24 mouse cellular contexts compared by ENCODE assay signal in the genomic region with DNA sequence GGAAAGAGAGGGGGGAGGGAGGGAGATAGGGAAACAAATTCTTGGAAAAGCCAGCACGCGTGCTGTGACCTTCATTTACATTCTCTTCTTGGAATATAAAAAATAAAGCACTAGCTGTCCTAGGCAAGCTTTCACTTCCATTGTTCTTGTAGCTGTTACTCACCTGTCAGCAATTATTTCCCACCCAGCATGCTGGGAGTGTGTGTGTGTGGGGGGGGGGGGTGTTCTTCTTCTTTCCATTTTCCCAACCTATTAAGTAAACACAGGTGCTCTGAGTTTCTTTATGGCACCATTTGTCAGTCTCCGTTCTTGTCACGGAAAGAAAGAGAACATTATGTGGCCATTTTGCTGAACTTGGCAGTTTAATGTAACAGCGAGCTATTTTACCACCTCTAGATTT.
DNase-seq lines count a peak whose midpoint lies in the region; ATAC-seq and TF ChIP-seq lines count a peak whose summit lies in the region.
"Had no signal": no experiment of that assay in that cellular context is flagged by ENCODE, and none has a peak within 500 bp of the region (broad histone marks: within the 10 kb centered on the region; RNA-seq: fewer than 3 reads in every experiment).

No protein-coding gene starts in this region.

- H3K4me2 ChIP-seq in forebrain, embryonic 11.5 days (ENCODE audit: low read depth, low read length, severe bottlenecking): no peak overlapping the region
- H3K4me2 ChIP-seq in intestine, postnatal 0 days (replicated peaks; ENCODE audit: low read depth): peak overlapping the region; percentile 44; the same call in 1 of the 2 replicates
- H3K4me2 ChIP-seq in stomach, embryonic 16.5 days (ENCODE audit: low read depth, low read length): no peak overlapping the region
- H3K4me2 ChIP-seq in liver, embryonic 12.5 days: no peak overlapping the region
- H3K4me2 ChIP-seq: embryonic facial prominence, embryonic 15.5 days; heart, embryonic 13.5 days; hindbrain, embryonic 12.5 days; kidney, embryonic 15.5 days; liver, embryonic 15.5 days; midbrain, embryonic 11.5 days; neural tube, embryonic 15.5 days had no signal

- H3K27ac ChIP-seq in forebrain, embryonic 11.5 days (ENCODE audit: low read depth, low read length): no peak overlapping the region
- H3K27ac ChIP-seq in forebrain, embryonic 10.5 days: no peak overlapping the region
- H3K27ac ChIP-seq in intestine, postnatal 0 days (ENCODE audit: low read depth, low read length): no peak overlapping the region
- peak overlapping the region; percentile 75; the same call in 1 of the 2 replicates for H3K27ac ChIP-seq in stomach, embryonic 16.5 days (ENCODE audit: low read length)
- H3K27ac ChIP-seq in liver, embryonic 12.5 days: no peak overlapping the region
- H3K27ac ChIP-seq: embryonic facial prominence, embryonic 15.5 days; heart, embryonic 13.5 days; hindbrain, embryonic 12.5 days; kidney, embryonic 15.5 days; liver, embryonic 15.5 days; neural tube, embryonic 15.5 days had no signal

- peak; percentile 10 for DNase-seq in forebrain, embryonic 11.5 days (ENCODE audit: low spot score)
- no peak for DNase-seq in forebrain, embryonic 10.5 days (ENCODE audit: extremely low spot score, low spot score)
- DNase-seq in R1 (ENCODE audit: low read depth, low spot score): peak; percentile 21
- DNase-seq in cerebellum, postnatal 10 days: no peak
- DNase-seq: adrenal gland, postnatal 36 days; cerebellum, adult 18-20 months; cerebellum, postnatal 25 days; gastrocnemius, postnatal 14 days; heart, postnatal 14 days; layer of hippocampus, postnatal 36 days; lung, postnatal 10 days; thymus, postnatal 25 days had no signal

- no peaks in the 10 kb centered on the region for H3K27me3 ChIP-seq in forebrain, embryonic 11.5 days (ENCODE audit: control insufficient read depth, insufficient read depth, low read length)
- H3K27me3 ChIP-seq in forebrain, embryonic 10.5 days (ENCODE audit: poor library complexity, severe bottlenecking): no peaks in the 10 kb centered on the region
- no peaks in the 10 kb centered on the region for H3K27me3 ChIP-seq in intestine, postnatal 0 days (replicated peaks; ENCODE audit: control insufficient read depth, insufficient read depth, low read length)
- no peaks in the 10 kb centered on the region for H3K27me3 ChIP-seq in stomach, embryonic 16.5 days (ENCODE audit: control insufficient read depth, insufficient read depth, low read length)
- no peaks in the 10 kb centered on the region for H3K27me3 ChIP-seq in liver, embryonic 12.5 days (replicated peaks)
- H3K27me3 ChIP-seq: embryonic facial prominence, embryonic 15.5 days; heart, embryonic 13.5 days; hindbrain, embryonic 12.5 days; kidney, embryonic 15.5 days; liver, embryonic 15.5 days; neural tube, embryonic 15.5 days had no signal

- WGBS in forebrain, embryonic 11.5 days: 83% methylated on average over 5 of the region's 5 CpGs
- 74% methylated on average over 5 of the region's 5 CpGs for WGBS in forebrain, embryonic 10.5 days
- 27% methylated on average over 5 of the region's 5 CpGs for WGBS in intestine, postnatal 0 days
- WGBS in stomach, embryonic 16.5 days: 35% methylated on average over 5 of the region's 5 CpGs
- WGBS in liver, embryonic 12.5 days (ENCODE audit: insufficient replicate concordance): 71% methylated on average over 5 of the region's 5 CpGs

- no peaks in the 10 kb centered on the region for H3K9me3 ChIP-seq in forebrain, embryonic 11.5 days (ENCODE audit: control insufficient read depth, low read length)
- H3K9me3 ChIP-seq in forebrain, embryonic 10.5 days: peaks cover 8% of the 10 kb centered on the region; the same call in 1 of the 2 replicates
- no peaks in the 10 kb centered on the region for H3K9me3 ChIP-seq in intestine, postnatal 0 days (ENCODE audit: control insufficient read depth)
- H3K9me3 ChIP-seq in stomach, embryonic 16.5 days (replicated peaks; ENCODE audit: control insufficient read depth, low read length): 0 out of 2 replicates have a peak, but pooled peaks cover 3% of the 10 kb centered on the region
- peaks cover 3% of the 10 kb centered on the region; the same call in 1 of the 2 replicates for H3K9me3 ChIP-seq in liver, embryonic 12.5 days (replicated peaks)
- H3K9me3 ChIP-seq: embryonic facial prominence, embryonic 15.5 days; hindbrain, embryonic 12.5 days; kidney, embryonic 15.5 days; liver, embryonic 15.5 days; neural tube, embryonic 15.5 days had no signal

- peaks cover 6% of the 10 kb centered on the region for H3K4me1 ChIP-seq in forebrain, embryonic 11.5 days (replicated peaks; ENCODE audit: control insufficient read depth, insufficient read depth, low read length)
- H3K4me1 ChIP-seq in forebrain, embryonic 10.5 days: peaks cover 21% of the 10 kb centered on the region
- H3K4me1 ChIP-seq in intestine, postnatal 0 days (replicated peaks; ENCODE audit: control insufficient read depth, insufficient read depth, low read length): no peaks in the 10 kb centered on the region
- H3K4me1 ChIP-seq in stomach, embryonic 16.5 days (ENCODE audit: control insufficient read depth, insufficient read depth, low read length): peaks cover 17% of the 10 kb centered on the region; the same call in 1 of the 2 replicates
- H3K4me1 ChIP-seq in liver, embryonic 12.5 days: no peaks in the 10 kb centered on the region
- H3K4me1 ChIP-seq: liver, embryonic 15.5 days had no signal

- H3K9ac ChIP-seq in forebrain, embryonic 11.5 days (ENCODE audit: low read length): no peak overlapping the region
- H3K9ac ChIP-seq in intestine, postnatal 0 days (ENCODE audit: low read depth, low read length): no peak overlapping the region
- H3K9ac ChIP-seq in stomach, embryonic 16.5 days (ENCODE audit: low read length): no peak overlapping the region
- no peak overlapping the region for H3K9ac ChIP-seq in liver, embryonic 12.5 days
- H3K9ac ChIP-seq: embryonic facial prominence, embryonic 15.5 days; heart, embryonic 13.5 days; hindbrain, embryonic 12.5 days; kidney, embryonic 15.5 days; liver, embryonic 15.5 days; neural tube, embryonic 15.5 days had no signal

- H3K36me3 ChIP-seq in forebrain, embryonic 11.5 days (ENCODE audit: control insufficient read depth, insufficient read depth, low read length): no peaks in the 10 kb centered on the region
- H3K36me3 ChIP-seq in forebrain, embryonic 10.5 days (replicated peaks): no peaks in the 10 kb centered on the region
- no peaks in the 10 kb centered on the region for H3K36me3 ChIP-seq in intestine, postnatal 0 days (ENCODE audit: control insufficient read depth, insufficient read depth)
- no peaks in the 10 kb centered on the region for H3K36me3 ChIP-seq in stomach, embryonic 16.5 days (ENCODE audit: control insufficient read depth, insufficient read depth, low read length)
- no peaks in the 10 kb centered on the region for H3K36me3 ChIP-seq in liver, embryonic 12.5 days
- H3K36me3 ChIP-seq: embryonic facial prominence, embryonic 15.5 days; heart, embryonic 13.5 days; hindbrain, embryonic 12.5 days; kidney, embryonic 15.5 days; liver, embryonic 15.5 days; neural tube, embryonic 15.5 days had no signal

- TF ChIP-seq CTCF in intestine, postnatal 0 days (IDR thresholded peaks at IDR 0.05; ENCODE audit: low read depth): no peak

- ATAC-seq in forebrain, embryonic 11.5 days (replicated peaks; ENCODE audit: low FRiP score): no peak
- peak; percentile 79 for ATAC-seq in intestine, postnatal 0 days
- no peak for ATAC-seq in stomach, embryonic 16.5 days (ENCODE audit: insufficient read depth, low FRiP score)
- no peak for ATAC-seq in liver, embryonic 12.5 days
- ATAC-seq: forebrain, embryonic 16.5 days; inflammation-experienced regulatory T-cells, adult 6 months had no signal

- no peak overlapping the region for H3K4me3 ChIP-seq in forebrain, embryonic 11.5 days (ENCODE audit: low read depth, low read length)
- no peak overlapping the region for H3K4me3 ChIP-seq in forebrain, embryonic 10.5 days
- H3K4me3 ChIP-seq in intestine, postnatal 0 days (ENCODE audit: low read depth, low read length): no peak overlapping the region
- H3K4me3 ChIP-seq in stomach, embryonic 16.5 days (replicated peaks; ENCODE audit: low read length): no peak overlapping the region
- H3K4me3 ChIP-seq in liver, embryonic 12.5 days: no peak overlapping the region
- H3K4me3 ChIP-seq: embryonic facial prominence, embryonic 15.5 days; heart, embryonic 13.5 days; hindbrain, embryonic 12.5 days; kidney, embryonic 15.5 days; liver, embryonic 15.5 days; neural tube, embryonic 15.5 days had no signal

Comparison
In these comparisons a context has a peak if more than half of its experiments do, and no peak if none do; other contexts are left out.
1. DNase-seq: peak in forebrain, embryonic 11.5 days (single experiment) and R1 (single experiment); none in forebrain, embryonic 10.5 days (single experiment) and cerebellum, postnatal 10 days (0 of 2).